Mouse (Mus musculus) small intestine, adult 2 months (tissue): ENCODE results near the gene Qtrt1. TPM values are rescaled to one million over a fixed set of nuclear protein-coding genes. Genes with fewer than 3 reads are reported as not detected.

Experiments
- H3K27ac ChIP-seq: fragments of 200-500 bp; 2 replicates; pipeline ENCODE4 v1.5.1; 2012; ENCODE audit warnings: low read depth, low read length, control low read depth, inconsistent platforms; ENCODE audit not compliant: insufficient read depth
- H3K27me3 ChIP-seq: fragments of 200-500 bp; 2 replicates; pipeline ENCODE4 v1.6.1; 2012; ENCODE audit warnings: mild to moderate bottlenecking, moderate library complexity, low read length, inconsistent platforms; ENCODE audit not compliant: control insufficient read depth, insufficient read depth
- H3K36me3 ChIP-seq: fragments of 200-500 bp; 2 replicates; pipeline ENCODE4 v1.6.1; 2012; ENCODE audit warnings: mild to moderate bottlenecking, low read length, control low read depth, inconsistent platforms; ENCODE audit not compliant: control insufficient read depth, insufficient read depth
- H3K4me1 ChIP-seq: fragments of 200-500 bp; 2 replicates; pipeline ENCODE4 v1.6.1; 2012; ENCODE audit warnings: low read length, inconsistent platforms, mixed read lengths; ENCODE audit not compliant: control insufficient read depth, insufficient read depth, insufficient read length
- H3K4me3 ChIP-seq: fragments of 200-500 bp; 2 replicates; pipeline ENCODE4 v1.5.1; 2012; ENCODE audit warnings: low read depth, mild to moderate bottlenecking, control low read depth, inconsistent platforms, low read length, moderate library complexity
- CTCF ChIP-seq: fragments of 200-500 bp; IDR thresholded peaks from 2 replicates; pipeline ENCODE4 v1.5.1; 2012; ENCODE audit warnings: low read depth, mild to moderate bottlenecking, control low read depth, inconsistent platforms, low read length, moderate library complexity, mixed read lengths; ENCODE audit not compliant: insufficient replicate concordance, insufficient read length; ENCODE audit errors: extremely low read depth
- POLR2A ChIP-seq: fragments of 200-500 bp; IDR thresholded peaks from 2 replicates; pipeline ENCODE4 v1.6.1; 2012; ENCODE audit warnings: low read depth, mild to moderate bottlenecking, control low read depth, inconsistent platforms, low read length, moderate library complexity
- WGBS: fragments of 180-500 bp; shearing (Covaris S2); methylation state at CpG from one replicate; pipeline ENCODE4 v1.1.7; 2018; 5-methylcytosine and 5-hydroxymethylcytosine counted together
- polyA plus RNA-seq: library from polyadenylated mRNA; depleted of rRNA; stranded (reverse); fragments of >200 nt; gene quantifications from 2 replicates; pipeline ENCODE4 v1.2.3, GENCODE M21; 2012

The Qtrt1 gene
- polyA plus RNA-seq, 1 experiment, result 32.8 TPM

DNA sequence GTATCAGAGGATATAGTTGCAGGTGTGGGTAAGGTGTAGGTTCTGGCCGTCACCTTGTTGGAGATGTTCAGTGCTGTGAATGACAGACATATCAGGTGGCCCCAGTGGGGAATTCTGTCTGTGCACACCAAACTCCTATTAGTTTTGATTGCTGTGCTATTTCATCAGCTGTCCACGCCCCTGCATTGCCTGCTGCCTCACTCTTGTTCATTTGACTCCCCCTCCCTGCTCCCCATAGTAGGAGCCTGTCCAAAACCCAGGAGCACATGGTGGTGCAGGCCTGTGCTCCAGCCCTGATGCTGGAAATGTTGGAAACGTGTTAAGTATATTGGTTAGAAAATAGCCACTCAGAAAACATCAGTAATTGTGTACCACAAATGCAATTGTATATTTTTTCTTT is 27.8 kb downstream of the Qtrt1 start:
- Histone ChIP-seq H3K36me3 (no peaks in the 10 kb centered on the region), H3K27ac (no peak overlapping the region), H3K27me3 (no peaks in the 10 kb centered on the region), H3K4me1 (peaks cover 21% of the 10 kb centered on the region), H3K4me3 (no peak overlapping the region)
- 70% methylated on average over 3 of the region's 3 CpGs for WGBS
- TF ChIP-seq POLR2A (no peak), CTCF (no peak)

DNA sequence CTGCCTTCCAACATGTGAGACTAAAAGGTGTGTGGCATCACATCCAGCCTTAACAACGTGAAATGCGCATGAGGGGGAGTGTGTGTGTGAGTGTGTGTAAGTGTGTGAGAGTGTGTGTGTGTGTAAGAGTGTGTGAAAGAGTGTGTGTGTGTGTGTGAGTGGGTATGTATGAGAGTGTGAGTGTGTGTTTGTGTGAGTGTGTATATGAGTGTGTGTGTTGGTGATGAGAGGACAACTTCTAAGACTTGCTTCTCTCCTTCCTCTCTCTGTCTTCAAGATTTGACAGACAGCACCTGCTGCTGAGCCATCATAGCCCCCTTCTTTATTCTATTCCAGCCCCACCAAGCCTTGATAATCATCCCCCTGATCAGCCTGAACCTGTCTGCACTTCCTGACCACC is 28.3 kb downstream of the Qtrt1 start:
- Histone ChIP-seq H3K36me3 (no peaks in the 10 kb centered on the region), H3K27me3 (no peaks in the 10 kb centered on the region), H3K4me1 (peaks cover 21% of the 10 kb centered on the region), H3K27ac (no peak overlapping the region; the same call in 1 of the 2 replicates), H3K4me3 (no peak overlapping the region)
- 91% methylated on average over 2 of the region's 2 CpGs for WGBS
- TF ChIP-seq CTCF, result no peak
- no peak for TF ChIP-seq POLR2A

DNA sequence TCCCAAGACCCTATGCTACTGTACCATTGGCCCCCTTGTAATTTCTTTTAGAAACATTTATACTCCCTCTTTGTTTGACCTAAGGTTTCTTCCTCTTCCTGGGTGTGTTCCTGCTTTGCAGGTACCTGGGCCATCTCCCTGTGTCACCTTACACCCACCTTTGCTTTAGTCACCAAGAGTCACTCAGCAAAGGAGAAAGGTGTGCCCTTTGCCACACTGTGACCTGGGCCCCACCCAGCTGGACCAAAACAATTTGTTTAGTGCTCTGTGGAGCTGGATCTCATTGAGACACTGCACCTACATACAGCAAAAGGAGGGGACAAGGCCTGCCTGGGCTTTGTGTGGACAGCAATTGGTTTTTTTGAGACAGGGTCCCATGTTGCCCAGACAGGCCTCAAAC is 28.8 kb downstream of the Qtrt1 start:
- TF ChIP-seq CTCF, result no peak
- TF ChIP-seq POLR2A, result no peak
- Histone ChIP-seq H3K4me3 (no peak overlapping the region), H3K36me3 (0 out of 2 replicates have a peak, but pooled peaks cover 2% of the 10 kb centered on the region), H3K27me3 (no peaks in the 10 kb centered on the region), H3K4me1 (peaks cover 19% of the 10 kb centered on the region), H3K27ac (no peak overlapping the region)

DNA sequence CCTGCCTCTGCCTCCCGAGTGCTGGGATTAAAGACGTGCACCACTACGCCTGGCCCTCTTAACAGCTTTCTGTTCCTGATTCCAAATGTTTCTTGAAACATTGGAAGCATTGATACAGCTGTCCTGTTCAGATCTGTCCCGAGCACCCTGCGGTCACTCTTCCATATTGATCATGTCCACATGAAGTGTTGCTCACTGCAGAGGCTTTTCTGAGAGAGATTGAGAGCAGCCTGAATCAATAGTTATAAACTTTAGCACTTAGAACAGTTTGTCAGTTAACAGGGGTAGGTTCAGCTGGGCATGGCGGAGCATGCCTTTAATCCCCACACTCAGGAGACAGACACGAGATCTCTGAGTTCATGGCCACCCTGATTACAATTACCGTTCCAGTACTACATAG is 32.2 kb downstream of the Qtrt1 start:
- H3K36me3 ChIP-seq, result peaks cover 6% of the 10 kb centered on the region; the same call in 1 of the 2 replicates
- no peak overlapping the region for H3K4me3 ChIP-seq
- no peaks in the 10 kb centered on the region for H3K27me3 ChIP-seq
- peaks cover 15% of the 10 kb centered on the region for H3K4me1 ChIP-seq
- H3K27ac ChIP-seq, result no peak overlapping the region
- 95% methylated on average over 8 of the region's 8 CpGs for WGBS
- TF ChIP-seq POLR2A (no peak), CTCF (no peak)

DNA sequence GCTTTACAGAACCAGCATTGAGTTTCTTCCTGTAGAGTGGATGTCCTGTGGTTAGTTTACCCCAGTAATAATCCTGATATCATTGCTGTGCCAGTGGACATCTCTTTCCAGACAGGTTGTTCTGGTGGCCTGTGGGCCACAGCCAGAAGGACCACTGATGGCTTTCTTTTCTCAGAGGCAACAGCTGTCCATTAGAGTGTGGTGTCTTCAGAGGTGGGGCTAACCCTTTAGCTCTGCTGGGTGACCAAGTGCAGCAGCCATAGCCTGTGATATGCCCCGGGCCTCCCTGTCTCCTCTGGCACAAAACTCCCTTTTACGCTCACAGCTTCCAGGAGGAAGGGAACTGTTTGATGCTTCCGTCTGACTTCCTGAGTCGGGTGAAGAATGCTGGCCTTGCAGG is 32.9 kb downstream of the Qtrt1 start:
- Histone ChIP-seq H3K27ac (no peak overlapping the region), H3K27me3 (no peaks in the 10 kb centered on the region), H3K36me3 (peaks cover 6% of the 10 kb centered on the region; the same call in 1 of the 2 replicates), H3K4me1 (peaks cover 15% of the 10 kb centered on the region), H3K4me3 (no peak overlapping the region)
- WGBS, result 86% methylated on average over 4 of the region's 4 CpGs
- TF ChIP-seq POLR2A (no peak), CTCF (no peak)

DNA sequence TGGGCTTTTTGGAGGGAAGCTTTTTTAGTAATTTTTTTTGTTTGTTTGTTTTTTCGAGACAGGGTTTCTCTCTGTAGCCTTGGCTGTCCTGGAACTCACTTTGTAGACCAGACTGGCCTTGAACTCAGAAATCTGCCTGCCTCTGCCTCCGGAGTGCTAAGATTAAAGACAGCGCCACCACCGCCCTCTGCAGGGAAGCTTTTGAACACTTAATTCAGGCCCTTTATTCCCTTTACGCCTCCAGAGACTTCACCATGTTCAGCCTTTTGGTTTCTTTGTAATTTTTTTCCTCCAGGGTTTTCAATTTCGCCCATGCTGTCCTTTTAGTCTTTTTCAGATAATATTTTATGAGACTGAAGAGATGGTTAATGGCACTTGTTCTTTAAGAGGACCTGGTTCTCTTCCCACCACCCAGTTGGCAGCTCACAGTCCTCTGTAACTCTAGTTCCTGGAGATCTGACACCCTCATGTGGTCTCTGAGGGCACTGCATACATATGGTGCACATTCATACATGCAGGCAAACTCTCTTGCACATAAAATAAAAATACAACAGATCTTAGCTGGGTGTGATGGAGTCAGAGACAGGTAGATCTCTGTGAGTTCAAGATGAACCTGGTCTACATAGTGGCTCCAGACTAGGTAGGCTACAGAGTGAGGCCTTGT is 33.6 kb downstream of the Qtrt1 start:
- Histone ChIP-seq H3K27ac (no peak overlapping the region), H3K4me3 (no peak overlapping the region), H3K4me1 (peaks cover 19% of the 10 kb centered on the region), H3K27me3 (no peaks in the 10 kb centered on the region), H3K36me3 (peaks cover 6% of the 10 kb centered on the region; the same call in 1 of the 2 replicates)
- no peak for TF ChIP-seq CTCF
- no peak for TF ChIP-seq POLR2A
- WGBS, result 98% methylated on average over 6 of the region's 6 CpGs

DNA sequence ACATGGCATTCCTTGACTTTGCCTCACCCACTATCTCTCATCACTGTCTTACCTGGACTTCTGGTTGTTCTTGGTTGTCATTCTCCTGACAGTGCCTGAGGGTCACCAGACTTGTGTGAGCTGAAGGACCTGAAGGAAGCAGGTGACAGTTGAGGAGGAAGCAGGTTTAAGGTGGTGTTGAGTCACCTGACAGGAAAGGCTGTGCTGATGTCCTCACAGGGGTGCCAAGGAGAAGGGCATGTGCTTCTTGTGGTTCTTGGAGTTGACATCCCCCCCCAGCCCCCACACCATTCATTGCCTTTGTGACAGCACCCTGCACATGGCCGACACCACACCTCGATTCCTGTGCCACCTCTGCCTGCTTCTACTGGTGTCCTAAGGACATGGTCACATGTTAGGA is 36.1 kb downstream of the Qtrt1 start:
- TF ChIP-seq CTCF, result no peak
- no peak for TF ChIP-seq POLR2A
- Histone ChIP-seq H3K4me1 (peaks cover 35% of the 10 kb centered on the region), H3K36me3 (peaks cover 6% of the 10 kb centered on the region; the same call in 1 of the 2 replicates), H3K27ac (peak overlapping the region; percentile 38; the same call in 1 of the 2 replicates), H3K4me3 (no peak overlapping the region), H3K27me3 (no peaks in the 10 kb centered on the region)
- 85% methylated on average over 2 of the region's 2 CpGs for WGBS
